In the genomic region with DNA sequence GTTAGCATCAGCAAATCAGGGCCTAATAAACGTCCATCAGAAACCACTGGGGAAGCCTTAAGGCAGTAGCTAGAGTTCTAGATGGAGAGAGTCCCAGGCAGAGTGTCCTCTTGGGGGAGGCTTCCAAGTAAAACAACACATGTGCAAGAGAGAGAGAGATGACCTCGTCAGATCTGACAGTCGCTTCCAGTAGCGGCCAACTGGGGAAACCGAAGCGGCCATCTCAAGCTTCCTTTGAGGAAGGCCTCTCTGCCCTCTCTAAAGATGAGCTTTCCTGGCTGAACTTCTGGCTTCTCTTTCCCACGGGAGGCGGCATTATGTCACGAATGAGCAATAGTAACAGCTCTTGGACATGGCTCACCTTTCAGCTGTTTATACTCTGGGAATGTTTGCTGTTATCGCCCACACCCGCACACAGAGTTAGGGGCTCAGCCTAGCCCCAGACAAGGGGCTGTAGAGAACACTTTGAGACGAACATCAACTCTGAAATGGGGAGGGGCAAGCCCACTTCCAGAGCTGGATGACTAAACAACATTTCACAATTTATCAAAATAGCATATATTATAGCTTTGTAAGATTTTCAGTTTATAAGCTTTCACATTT, we compare ENCODE assay signal across 13 mouse cellular contexts.
A peak's percentile ranks its signal among the peaks of the same experiment; 100 is the strongest.
DNase-seq lines count a peak whose midpoint lies in the region; ATAC-seq and TF ChIP-seq lines count a peak whose summit lies in the region.
"Had no signal": no experiment of that assay in that cellular context is flagged by ENCODE, and none has a peak within 500 bp of the region (broad histone marks: within the 10 kb centered on the region; RNA-seq: fewer than 3 reads in every experiment).

No protein-coding gene starts in this region.

- no peak overlapping the region for H3K4me2 ChIP-seq in liver, embryonic 11.5 days

- H3K9ac ChIP-seq in liver, adult 2 months (ENCODE audit: low read depth, low read length): no peak overlapping the region
- H3K9ac ChIP-seq in liver, embryonic 11.5 days (ENCODE audit: low read depth, low read length): no peak overlapping the region
- H3K9ac ChIP-seq: liver, embryonic 14.5 days had no signal

- intact Hi-C loops in heart, postnatal 10 days (cut with DNase I): no loop called here

- no peak for TF ChIP-seq CTCF in liver, adult 2 months (IDR thresholded peaks at IDR 0.05; ENCODE audit: low read depth, low read length)

- no peaks in the 10 kb centered on the region for H3K79me2 ChIP-seq in liver, adult 2 months (ENCODE audit: control insufficient read depth, insufficient read depth, low read length)

- H3K27ac ChIP-seq in liver, adult 2 months (replicated peaks; ENCODE audit: insufficient read depth, low read depth, low read length): peak overlapping the region; percentile 18; the same call in 1 of the 2 replicates
- no peak overlapping the region for H3K27ac ChIP-seq in liver, embryonic 11.5 days (ENCODE audit: low read depth, low read length)
- H3K27ac ChIP-seq in forebrain, embryonic 10.5 days: no peak overlapping the region
- H3K27ac ChIP-seq: hindbrain, embryonic 10.5 days; liver, embryonic 14.5 days had no signal

- H3K4me3 ChIP-seq in liver, adult 2 months (ENCODE audit: insufficient read depth, low read depth, low read length): no peak overlapping the region
- no peak overlapping the region for H3K4me3 ChIP-seq in liver, embryonic 11.5 days (ENCODE audit: low read depth, low read length)
- H3K4me3 ChIP-seq in forebrain, embryonic 10.5 days: no peak overlapping the region
- H3K4me3 ChIP-seq: hindbrain, embryonic 10.5 days; megakaryocyte, embryonic 14.5 days had no signal

- no peak for ATAC-seq in liver, embryonic 11.5 days (replicated peaks; ENCODE audit: low FRiP score)

- 26% methylated on average over 12 of the region's 12 CpGs for WGBS in liver, adult 2 months
- 73% methylated on average over 12 of the region's 12 CpGs for WGBS in liver, embryonic 11.5 days
- 87% methylated on average over 12 of the region's 12 CpGs for WGBS in forebrain, embryonic 10.5 days

- no peaks in the 10 kb centered on the region for H3K9me3 ChIP-seq in liver, embryonic 11.5 days (ENCODE audit: control insufficient read depth, low read length)
- no peaks in the 10 kb centered on the region for H3K9me3 ChIP-seq in forebrain, embryonic 10.5 days
- H3K9me3 ChIP-seq: hindbrain, embryonic 10.5 days had no signal

- peaks cover 7% of the 10 kb centered on the region; the same call in 1 of the 2 replicates for H3K4me1 ChIP-seq in liver, adult 2 months (ENCODE audit: control insufficient read depth, insufficient read depth, low read length)
- H3K4me1 ChIP-seq in liver, embryonic 11.5 days (replicated peaks; ENCODE audit: control insufficient read depth, insufficient read depth, low read length): no peaks in the 10 kb centered on the region
- H3K4me1 ChIP-seq in forebrain, embryonic 10.5 days: no peaks in the 10 kb centered on the region
- H3K4me1 ChIP-seq: hindbrain, embryonic 10.5 days had no signal

- no peaks in the 10 kb centered on the region for H3K27me3 ChIP-seq in liver, adult 2 months (ENCODE audit: control insufficient read depth, insufficient read depth, low read length)
- no peaks in the 10 kb centered on the region for H3K27me3 ChIP-seq in liver, embryonic 11.5 days (replicated peaks; ENCODE audit: control insufficient read depth, insufficient read depth, low read length)
- H3K27me3 ChIP-seq in forebrain, embryonic 10.5 days (ENCODE audit: poor library complexity, severe bottlenecking): no peaks in the 10 kb centered on the region
- H3K27me3 ChIP-seq: megakaryocyte, embryonic 14.5 days had no signal

- no peak for TF ChIP-seq POLR2A in liver, adult 2 months (IDR thresholded peaks at IDR 0.05; ENCODE audit: extremely low read depth, insufficient read depth, low read length)

- H3K36me3 ChIP-seq in liver, adult 2 months (ENCODE audit: control insufficient read depth, insufficient read depth, low read length): peaks cover 6% of the 10 kb centered on the region
- H3K36me3 ChIP-seq in liver, embryonic 11.5 days (ENCODE audit: control insufficient read depth, insufficient read depth, low read length): no peaks in the 10 kb centered on the region
- H3K36me3 ChIP-seq in forebrain, embryonic 10.5 days (replicated peaks): no peaks in the 10 kb centered on the region
- H3K36me3 ChIP-seq: hindbrain, embryonic 10.5 days had no signal

- DNase-seq in liver, adult 2 months (ENCODE audit: extremely low read depth, low read depth, low spot score): peak; percentile 69
- no peak for DNase-seq in liver, embryonic 11.5 days (ENCODE audit: low spot score)
- DNase-seq in gastrocnemius, postnatal 10 days: peak; percentile 21
- peak; percentile 30 to 31 for DNase-seq in heart, postnatal 10 days
- DNase-seq in kidney, postnatal 10 days: peak; percentile 65
- no peak for DNase-seq in frontal cortex, adult 2 months (ENCODE audit: extremely low spot score in 1 of 2, low spot score in 1 of 2)
- no peak for DNase-seq in lung, adult 18-20 months
- no peak for DNase-seq in forebrain, embryonic 10.5 days (ENCODE audit: extremely low spot score, low spot score)
- DNase-seq: cerebellum, adult 8-10 months; retina, postnatal 1 day had no signal

Comparison
In these comparisons a context has a peak if more than half of its experiments do, and no peak if none do; other contexts are left out.
1. DNase-seq: peak in liver, adult 2 months (single experiment), gastrocnemius, postnatal 10 days (single experiment), heart, postnatal 10 days (2 of 2) and kidney, postnatal 10 days (single experiment); none in liver, embryonic 11.5 days (single experiment), frontal cortex, adult 2 months (0 of 2), lung, adult 18-20 months (0 of 2) and forebrain, embryonic 10.5 days (single experiment).